Mouse (Mus musculus) intestine, postnatal 0 days (tissue): ENCODE results near the gene Scnn1g. TPM values are rescaled to one million over a fixed set of nuclear protein-coding genes. Genes with fewer than 3 reads are reported as not detected.
A peak's percentile ranks its signal among the peaks of the same experiment; 100 is the strongest.

Experiments used
- ATAC-seq: fragments of 200-750 bp; cut with Nextera tagmentation; 2 replicates; pipeline ENCODE4 v1.8.0; 2017; ENCODE audit warnings: mild to moderate bottlenecking, moderate TSS enrichment, moderate library complexity
- H3K27ac ChIP-seq: fragments of 300-500 bp; sonication (generic); 2 replicates; pipeline ENCODE4 v1.5.1; 2014; ENCODE audit warnings: mild to moderate bottlenecking, low read depth, low read length, moderate library complexity
- H3K27me3 ChIP-seq: fragments of 300-500 bp; sonication (generic); replicated peaks from 2 replicates; pipeline ENCODE4 v1.6.1; 2014; ENCODE audit warnings: low read length, mixed read lengths; ENCODE audit not compliant: control insufficient read depth, insufficient read depth
- H3K36me3 ChIP-seq: fragments of 300-500 bp; sonication (generic); 2 replicates; pipeline ENCODE4 v1.6.1; 2014; ENCODE audit warnings: mild to moderate bottlenecking, moderate library complexity; ENCODE audit not compliant: control insufficient read depth, insufficient read depth
- H3K4me1 ChIP-seq: fragments of 300-500 bp; sonication (generic); replicated peaks from 2 replicates; pipeline ENCODE4 v1.6.1; 2014; ENCODE audit warnings: antibody characterized with exemption, low read length, mixed read lengths; ENCODE audit not compliant: control insufficient read depth, insufficient read depth
- H3K4me2 ChIP-seq: fragments of 300-500 bp; sonication (generic); replicated peaks from 2 replicates; pipeline ENCODE4 v1.6.1; 2014; ENCODE audit warnings: low read depth, mild to moderate bottlenecking, moderate library complexity
- H3K4me3 ChIP-seq: fragments of 300-500 bp; sonication (generic); 2 replicates; pipeline ENCODE4 v1.5.1; 2014; ENCODE audit warnings: low read depth, low read length
- H3K9ac ChIP-seq: fragments of 300-500 bp; sonication (generic); 2 replicates; pipeline ENCODE4 v1.6.1; 2014; ENCODE audit warnings: mild to moderate bottlenecking, low read depth, low read length
- H3K9me3 ChIP-seq: fragments of 300-500 bp; sonication (generic); 2 replicates; pipeline ENCODE4 v1.6.1; 2016; ENCODE audit warnings: mixed run types; ENCODE audit not compliant: control insufficient read depth
- CTCF ChIP-seq: sonication (generic); IDR thresholded peaks from 2 replicates; pipeline ENCODE4 v1.5.1; 2016; ENCODE audit warnings: low read depth, mild to moderate bottlenecking, control low read depth, antibody characterized with exemption, moderate library complexity
- whole genome bisulfite sequencing: fragments of 180-500 bp; shearing (Covaris S2); extraction: QIAGEN DNeasy Blood & Tissue Kit; methylation state at CpG from one replicate; pipeline ENCODE4 v1.1.7; 2014; 5-methylcytosine and 5-hydroxymethylcytosine counted together
- polyA plus RNA-seq: library from polyadenylated mRNA; unstranded; fragments of >200 nt; fragmentation: Nextera tagmentation; extraction: Ambion mirVana; gene quantifications from 2 replicates; pipeline ENCODE4 v1.2.1, GENCODE M21; 2015

The Scnn1g gene
- polyA plus RNA-seq, 1 experiment from 2014 or later = 0.57 TPM

- no peak for TF ChIP-seq CTCF
- Histone ChIP-seq H3K9ac (no peak overlapping the region), H3K36me3 (no peaks in the 10 kb centered on the region), H3K27me3 (no peaks in the 10 kb centered on the region), H3K27ac (no peak overlapping the region), H3K4me1 (peaks cover under 1% of the 10 kb centered on the region; the same call in 1 of the 2 replicates), H3K9me3 (no peaks in the 10 kb centered on the region), H3K4me3 (no peak overlapping the region), H3K4me2 (no peak overlapping the region)
- WGBS = 51% methylated on average over 2 of the region's 2 CpGs
- ATAC-seq = no peak
These were observed 23.1 kb upstream of the Scnn1g start for GRCm38 (mm10) chr7:121711171-121711570.

- H3K4me3 ChIP-seq = no peak overlapping the region
- no peaks in the 10 kb centered on the region for H3K4me1 ChIP-seq
- 70% methylated on average over 7 of the region's 7 CpGs for WGBS
- no peaks in the 10 kb centered on the region for H3K27me3 ChIP-seq
- TF ChIP-seq CTCF = no peak
- no peak for ATAC-seq
- H3K9ac ChIP-seq = no peak overlapping the region
- H3K4me2 ChIP-seq = no peak overlapping the region
- H3K36me3 ChIP-seq = no peaks in the 10 kb centered on the region
- H3K27ac ChIP-seq = no peak overlapping the region
- no peaks in the 10 kb centered on the region for H3K9me3 ChIP-seq
These were observed 17.2 kb upstream of the Scnn1g start for GRCm38 (mm10) chr7:121717031-121717430.

- H3K9ac ChIP-seq = no peak overlapping the region
- no peaks in the 10 kb centered on the region for H3K4me1 ChIP-seq
- no peak overlapping the region for H3K4me2 ChIP-seq
- no peaks in the 10 kb centered on the region for H3K36me3 ChIP-seq
- H3K27ac ChIP-seq = no peak overlapping the region
- peak; percentile 60 for TF ChIP-seq CTCF
- H3K9me3 ChIP-seq = no peaks in the 10 kb centered on the region
- H3K27me3 ChIP-seq = peaks cover 16% of the 10 kb centered on the region
- no peak for ATAC-seq
- 13% methylated on average over 5 of the region's 5 CpGs for WGBS
- H3K4me3 ChIP-seq = no peak overlapping the region
These were observed 4.1 kb upstream of the Scnn1g start for GRCm38 (mm10) chr7:121730225-121730624.

- Histone ChIP-seq H3K36me3 (no peaks in the 10 kb centered on the region), H3K9ac (no peak overlapping the region), H3K4me2 (no peak overlapping the region), H3K4me3 (no peak overlapping the region), H3K9me3 (no peaks in the 10 kb centered on the region), H3K4me1 (no peaks in the 10 kb centered on the region), H3K27ac (no peak overlapping the region), H3K27me3 (peaks cover 16% of the 10 kb centered on the region)
- ATAC-seq = no peak
- TF ChIP-seq CTCF = no peak
- WGBS = 51% methylated on average over 29 of the region's 29 CpGs
These were observed 3.5 kb downstream of the Scnn1g start for GRCm38 (mm10) chr7:121737511-121738415.

- 71% methylated on average over 5 of the region's 5 CpGs for WGBS
- no peak for ATAC-seq
These were observed 16.0 kb downstream of the Scnn1g start for GRCm38 (mm10) chr7:121750244-121750643.

GRCm38 (mm10) chr7:121754748-121755147, 20.5 kb downstream of the Scnn1g start:
- TF ChIP-seq CTCF = no peak
- H3K4me1 ChIP-seq = no peaks in the 10 kb centered on the region; the same call in 1 of the 2 replicates
- no peaks in the 10 kb centered on the region for H3K36me3 ChIP-seq
- H3K9me3 ChIP-seq = no peaks in the 10 kb centered on the region
- ATAC-seq = peak; percentile 56
- WGBS = 35% methylated on average over 8 of the region's 8 CpGs
- no peak overlapping the region for H3K9ac ChIP-seq
- no peak overlapping the region for H3K4me2 ChIP-seq
- H3K4me3 ChIP-seq = no peak overlapping the region
- H3K27ac ChIP-seq = no peak overlapping the region
- no peaks in the 10 kb centered on the region for H3K27me3 ChIP-seq

More at GRCm38 (mm10) chr7:121750244-121750643, 16.0 kb downstream of the Scnn1g start:
- Histone ChIP-seq H3K4me3 (no peak overlapping the region), H3K9me3 (no peaks in the 10 kb centered on the region), H3K9ac (no peak overlapping the region), H3K27me3 (no peaks in the 10 kb centered on the region), H3K27ac (no peak overlapping the region), H3K4me2 (no peak overlapping the region), H3K4me1 (no peaks in the 10 kb centered on the region; the same call in 1 of the 2 replicates), H3K36me3 (no peaks in the 10 kb centered on the region)
- no peak for TF ChIP-seq CTCF
